Mouse (Mus musculus): ENCODE data around the gene Gm17374. TPM values are rescaled to one million over a fixed set of nuclear protein-coding genes. Genes with fewer than 3 reads are reported as not detected.
"Not testable (repeated sequence)": the region's sequence is repeated elsewhere in the genome, so short reads cannot be mapped to it uniquely, and the experiment has no call there.

The Gm17374 gene
- total RNA-seq (2022) = not detected

GRCm38 (mm10) chr2:140151743-140152142 is at the start of gene Gm17374:
TSS of gene Gm17374 (plus strand) at chr2:140152043.
- not testable (repeated sequence) for DNase-seq (ENCODE audit: low spot score in 2 of 2)

GRCm38 (mm10) chr2:140104951-140105350 is 46.9 kb upstream of the Gm17374 start:
- DNase-seq (ENCODE audit: low spot score in 2 of 2) = no peak

- no peak for DNase-seq (ENCODE audit: low spot score in 2 of 2)
These were observed 44.2 kb upstream of the Gm17374 start for GRCm38 (mm10) chr2:140107641-140108040.

GRCm38 (mm10) chr2:140108945-140109344 is 42.9 kb upstream of the Gm17374 start:
- no peak for DNase-seq (ENCODE audit: low spot score in 2 of 2)

GRCm38 (mm10) chr2:140113851-140114250 is 38.0 kb upstream of the Gm17374 start:
- peak in 1 of 2 experiments; percentile 6 for DNase-seq (ENCODE audit: low spot score in 2 of 2)

GRCm38 (mm10) chr2:140125516-140125915 is 26.3 kb upstream of the Gm17374 start:
- no peak for DNase-seq (ENCODE audit: low spot score in 2 of 2)

- no peak for DNase-seq (ENCODE audit: low spot score in 2 of 2)
These were observed 7.4 kb downstream of the Gm17374 start for GRCm38 (mm10) chr2:140159186-140159730.

GRCm38 (mm10) chr2:140163351-140163854 is 11.6 kb downstream of the Gm17374 start:
- DNase-seq (ENCODE audit: low spot score in 2 of 2) = no peak

GRCm38 (mm10) chr2:140169057-140169456 is 17.2 kb downstream of the Gm17374 start:
- DNase-seq (ENCODE audit: low spot score in 2 of 2) = no peak

GRCm38 (mm10) chr2:140170127-140170802 is 18.4 kb downstream of the Gm17374 start, which contains the start of the genes Esf1 and Ndufaf5:
TSS of gene Esf1 (minus strand) at chr2:140170564.
TSS of gene Ndufaf5 (plus strand) at chr2:140170649.
- peak; percentile 91 to 93 for DNase-seq (ENCODE audit: low spot score in 2 of 2)

- no peak for DNase-seq (ENCODE audit: low spot score in 2 of 2)
These were observed 19.1 kb downstream of the Gm17374 start for GRCm38 (mm10) chr2:140170803-140171553.

- not testable (repeated sequence) for DNase-seq (ENCODE audit: low spot score in 2 of 2)
These were observed 33.9 kb downstream of the Gm17374 start for GRCm38 (mm10) chr2:140185685-140186210.

GRCm38 (mm10) chr2:140200713-140201112 is 48.9 kb downstream of the Gm17374 start:
- DNase-seq (ENCODE audit: low spot score in 2 of 2) = no peak

- no peak for DNase-seq (ENCODE audit: low spot score in 2 of 2)
These were observed 50.7 kb downstream of the Gm17374 start for GRCm38 (mm10) chr2:140202573-140202972.

Other genes starting within 250 kb of the Gm17374 start
- gene Tasp1, start 85.2 kb upstream of the Gm17374 start, total RNA-seq (2022) = 1 to 10 TPM; 5.1 to 6.2 (median 5.4) TPM
- 10 to 100 TPM; 10.1 to 12.1 (median 11.2) TPM for gene Esf1, start 18.5 kb downstream of the Gm17374 start, total RNA-seq (2022)
- gene Ndufaf5, start 18.6 kb downstream of the Gm17374 start, total RNA-seq (2022) = 10 to 100 TPM; 36.5 to 45.3 (median 40.5) TPM
- gene Sel1l2, start 237.7 kb downstream of the Gm17374 start, total RNA-seq (2022) = under 1 TPM in 2 of 4 experiments, not detected in 2; 0.13 to 0.31 TPM
- 10 to 100 TPM; 16.2 to 21.8 (median 19.1) TPM for gene Macrod2, start 243.3 kb downstream of the Gm17374 start, total RNA-seq (2022)